Mouse (Mus musculus): Measurements from ENCODE around the gene Gm9508.

DNA sequence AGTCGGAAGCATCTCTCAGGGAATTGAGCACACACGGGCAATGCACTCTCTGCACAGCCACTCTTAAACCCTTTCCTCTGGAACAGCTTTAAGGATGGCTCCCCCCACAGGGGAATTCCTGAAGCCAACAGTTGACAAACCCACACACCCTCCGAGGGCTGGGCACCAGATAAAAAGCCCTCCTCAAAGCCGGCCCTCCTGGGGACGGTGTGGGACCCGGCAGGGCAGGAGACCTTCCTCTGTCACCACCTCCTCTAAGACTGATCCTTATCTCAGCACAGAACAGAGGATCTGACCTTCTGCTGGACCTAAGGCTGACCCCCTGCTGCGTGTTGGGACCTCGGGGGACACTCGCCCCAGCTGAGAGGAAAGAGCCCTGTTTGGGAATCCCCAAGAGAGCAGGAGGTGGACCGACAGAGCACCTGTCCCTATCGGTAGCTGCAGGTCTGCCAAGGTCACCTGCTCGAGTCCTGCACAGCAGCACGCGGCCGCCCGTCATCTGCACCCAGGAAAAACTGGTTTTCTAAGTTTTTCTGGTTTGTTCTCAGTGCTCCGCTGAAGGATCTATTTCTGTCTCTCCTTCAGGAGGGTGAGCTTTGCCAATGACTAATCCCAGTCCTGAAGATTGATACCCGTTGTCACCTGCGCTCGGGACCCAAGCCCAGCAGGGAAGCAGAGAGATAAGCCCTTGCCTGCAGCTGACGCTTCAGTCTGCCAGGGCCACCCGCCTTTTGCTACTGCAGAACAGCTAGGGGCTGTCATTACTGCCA is 11.0 kb downstream of the Gm9508 start, which contains the start of gene Tspear:
- no peak for TF ChIP-seq CTCF (IDR thresholded peaks at IDR 0.05; ENCODE audit: low read depth)
- no peak for TF ChIP-seq EP300 (IDR thresholded peaks at IDR 0.05; ENCODE audit: low read depth)

All from liver, postnatal 0 days (tissue).